Mouse (Mus musculus) hindbrain, embryonic 15.5 days (tissue): Measurements from ENCODE around the gene Orm3. TPM values are rescaled to one million over a fixed set of nuclear protein-coding genes. Genes with fewer than 3 reads are reported as not detected.

ENCODE experiments used
- ATAC-seq: fragments of 200-750 bp; cut with Nextera tagmentation; 2 replicates; pipeline ENCODE4 v1.8.0; 2017; ENCODE audit warnings: low read depth, moderate number of reproducible peaks, moderate TSS enrichment; ENCODE audit not compliant: low FRiP score
- H3K27ac ChIP-seq: fragments of 300-500 bp; sonication (generic); replicated peaks from 2 replicates; pipeline ENCODE4 v1.5.1; 2015; ENCODE audit warnings: mild to moderate bottlenecking, inconsistent platforms
- H3K27me3 ChIP-seq: fragments of 300-500 bp; sonication (generic); 2 replicates; pipeline ENCODE4 v1.6.1; 2015; ENCODE audit warnings: control low read depth, inconsistent platforms
- H3K36me3 ChIP-seq: fragments of 300-500 bp; sonication (generic); 2 replicates; pipeline ENCODE4 v1.6.1; 2015; ENCODE audit warnings: control low read depth, inconsistent platforms
- H3K4me1 ChIP-seq: fragments of 300-500 bp; sonication (generic); replicated peaks from 2 replicates; pipeline ENCODE4 v1.6.1; 2015; ENCODE audit warnings: control low read depth, inconsistent platforms
- H3K4me2 ChIP-seq: fragments of 300-500 bp; sonication (generic); 2 replicates; pipeline ENCODE4 v1.6.1; 2015; ENCODE audit warnings: moderate library complexity, mild to moderate bottlenecking, inconsistent platforms
- H3K4me3 ChIP-seq: fragments of 300-500 bp; sonication (generic); 2 replicates; pipeline ENCODE4 v1.5.1; 2015; ENCODE audit warnings: mild to moderate bottlenecking, inconsistent platforms
- H3K9ac ChIP-seq: fragments of 300-500 bp; sonication (generic); 2 replicates; pipeline ENCODE4 v1.6.1; 2015; ENCODE audit warnings: inconsistent platforms
- H3K9me3 ChIP-seq: fragments of 300-500 bp; sonication (generic); 2 replicates; pipeline ENCODE4 v1.6.1; 2016; ENCODE audit warnings: control low read depth, inconsistent platforms
- WGBS: fragments of 180-500 bp; shearing (Covaris S2); methylation state at CpG from one replicate; pipeline ENCODE4 v1.1.7; 2015; 5-methylcytosine and 5-hydroxymethylcytosine counted together
- polyA plus RNA-seq: library from polyadenylated mRNA; unstranded; fragments of >200 nt; fragmentation: Nextera tagmentation; extraction: Ambion mirVana; gene quantifications from 2 replicates; pipeline ENCODE4 v1.2.1, GENCODE M21; 2015

Orm3 gene
- polyA plus RNA-seq, 1 experiment from 2014 or later: not detected

- H3K9me3 ChIP-seq: no peaks in the 10 kb centered on the region
- ATAC-seq: no peak
- peaks cover 6% of the 10 kb centered on the region; the same call in 1 of the 2 replicates for H3K36me3 ChIP-seq
- H3K27ac ChIP-seq: no peak overlapping the region
- H3K4me3 ChIP-seq: no peak overlapping the region
- peaks cover 6% of the 10 kb centered on the region; the same call in 1 of the 2 replicates for H3K4me1 ChIP-seq
- H3K27me3 ChIP-seq: no peaks in the 10 kb centered on the region
- H3K9ac ChIP-seq: no peak overlapping the region
- no peak overlapping the region for H3K4me2 ChIP-seq
- 91% methylated on average over 12 of the region's 12 CpGs for WGBS
Observed at GRCm38 (mm10) chr4:63374331-63374730, 18.4 kb downstream of the Orm3 start.

- H3K36me3 ChIP-seq: peaks cover 7% of the 10 kb centered on the region; the same call in 1 of the 2 replicates
- peak; percentile 68 for ATAC-seq
Observed at GRCm38 (mm10) chr4:63375367-63375766, 19.4 kb downstream of the Orm3 start.

DNA sequence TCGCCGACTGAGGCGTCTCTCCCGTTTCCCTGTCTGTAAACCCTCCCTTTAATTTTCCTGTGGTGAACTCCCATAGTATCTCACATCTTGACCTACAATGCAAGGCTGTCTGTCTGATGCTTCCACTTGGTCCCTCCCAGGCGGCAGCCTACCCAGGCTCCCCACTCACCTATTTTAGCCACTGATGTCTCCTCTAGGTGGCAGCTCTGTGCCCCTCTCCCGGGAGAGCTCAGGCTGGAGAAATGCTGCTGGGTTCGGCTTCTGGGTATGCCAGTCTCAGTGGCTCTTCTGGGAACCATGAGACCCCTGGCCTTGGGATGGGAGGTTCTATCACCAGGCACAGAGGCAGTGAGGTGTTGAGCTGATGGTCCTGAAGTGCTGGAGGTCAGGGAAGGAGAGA is 21.5 kb downstream of the Orm3 start:
- Histone ChIP-seq H3K4me2 (no peak overlapping the region), H3K4me1 (no peaks in the 10 kb centered on the region), H3K27me3 (no peaks in the 10 kb centered on the region), H3K4me3 (no peak overlapping the region), H3K27ac (no peak overlapping the region), H3K9ac (no peak overlapping the region), H3K9me3 (no peaks in the 10 kb centered on the region), H3K36me3 (peaks cover 12% of the 10 kb centered on the region)
- 62% methylated on average over 7 of the region's 7 CpGs for WGBS
- ATAC-seq: no peak

More at GRCm38 (mm10) chr4:63375367-63375766, 19.4 kb downstream of the Orm3 start:
- Histone ChIP-seq H3K4me1 (peaks cover 6% of the 10 kb centered on the region; the same call in 1 of the 2 replicates), H3K27ac (no peak overlapping the region), H3K4me2 (no peak overlapping the region), H3K27me3 (no peaks in the 10 kb centered on the region), H3K4me3 (no peak overlapping the region), H3K9ac (no peak overlapping the region), H3K9me3 (no peaks in the 10 kb centered on the region)
- WGBS: 61% methylated on average over 1 of the region's 1 CpGs

GRCm38 (mm10) chr4:63382676-63383369 is 26.9 kb downstream of the Orm3 start:
- Histone ChIP-seq H3K27me3 (no peaks in the 10 kb centered on the region), H3K27ac (no peak overlapping the region), H3K4me2 (no peak overlapping the region), H3K36me3 (peaks cover 13% of the 10 kb centered on the region), H3K4me1 (no peaks in the 10 kb centered on the region), H3K4me3 (no peak overlapping the region), H3K9ac (no peak overlapping the region), H3K9me3 (no peaks in the 10 kb centered on the region)
- WGBS: 90% methylated on average over 4 of the region's 4 CpGs
- ATAC-seq: no peak

DNA sequence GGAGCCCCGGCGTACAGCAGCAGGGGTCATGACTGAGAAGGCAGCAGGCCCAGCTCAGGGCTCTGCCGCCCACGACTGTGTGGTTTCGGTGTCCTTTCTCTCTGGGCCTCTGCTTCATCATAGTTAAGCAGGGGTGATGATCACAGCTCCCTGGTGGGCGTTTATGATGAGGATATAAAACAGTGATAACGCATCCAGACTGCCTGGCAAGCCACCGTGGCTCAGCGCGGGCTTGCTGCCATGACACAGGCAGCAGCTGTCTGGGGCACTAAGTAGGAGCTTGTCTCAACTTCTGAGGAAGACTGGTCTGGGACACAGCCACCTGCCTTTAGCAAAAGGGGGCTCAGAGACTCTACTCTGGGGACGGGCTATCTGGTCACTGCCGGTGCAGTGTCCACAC is 27.5 kb downstream of the Orm3 start:
- ATAC-seq: no peak
- Histone ChIP-seq H3K36me3 (peaks cover 13% of the 10 kb centered on the region), H3K4me2 (no peak overlapping the region), H3K27me3 (no peaks in the 10 kb centered on the region), H3K9me3 (no peaks in the 10 kb centered on the region), H3K27ac (no peak overlapping the region), H3K4me1 (0 out of 2 replicates have a peak, but pooled peaks cover under 1% of the 10 kb centered on the region), H3K4me3 (no peak overlapping the region), H3K9ac (no peak overlapping the region)
- 74% methylated on average over 12 of the region's 12 CpGs for WGBS

DNA sequence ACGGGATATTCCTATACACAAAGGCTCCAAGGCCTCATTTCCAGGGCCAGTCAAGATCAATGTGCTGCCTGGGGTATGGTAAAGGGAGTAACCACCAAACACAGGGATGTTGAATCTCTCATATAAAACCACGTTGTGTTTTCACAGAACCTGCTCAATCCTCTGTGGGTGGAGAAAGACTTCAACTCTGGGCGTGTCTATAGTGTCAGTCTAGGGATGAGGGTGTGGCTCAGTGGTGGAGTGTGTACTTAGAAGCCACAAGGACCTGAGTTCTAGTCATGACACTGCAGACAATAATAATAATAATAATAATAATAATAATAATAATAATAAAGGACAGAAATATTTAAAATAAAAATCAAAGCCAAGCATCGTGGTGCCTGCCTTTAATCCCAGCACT is 28.3 kb downstream of the Orm3 start:
- Histone ChIP-seq H3K9ac (no peak overlapping the region), H3K4me3 (no peak overlapping the region), H3K4me2 (no peak overlapping the region), H3K36me3 (peaks cover 10% of the 10 kb centered on the region), H3K27ac (no peak overlapping the region), H3K4me1 (peaks cover 8% of the 10 kb centered on the region), H3K9me3 (no peaks in the 10 kb centered on the region), H3K27me3 (no peaks in the 10 kb centered on the region)
- WGBS: 89% methylated on average over 4 of the region's 4 CpGs
- ATAC-seq: no peak

DNA sequence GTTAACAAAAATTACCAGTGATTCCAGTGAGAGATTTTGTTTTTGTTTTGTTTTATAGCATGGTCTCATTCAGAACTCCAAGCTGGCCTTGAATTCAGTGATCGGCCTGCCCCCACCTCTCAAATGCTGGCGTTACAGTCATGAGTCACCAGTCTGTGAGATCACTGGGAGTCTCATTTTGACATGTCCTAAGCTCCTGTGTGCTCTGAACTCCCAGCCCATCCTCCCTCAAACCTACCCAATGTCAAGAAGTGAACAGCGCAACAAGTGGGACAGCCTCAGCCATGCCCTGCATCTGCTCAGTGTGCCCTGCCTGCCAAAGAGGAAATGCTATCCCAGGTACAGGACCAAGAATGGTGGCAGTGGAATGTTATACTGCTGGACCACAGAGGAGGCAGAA is 29.3 kb downstream of the Orm3 start:
- Histone ChIP-seq H3K4me1 (peaks cover 15% of the 10 kb centered on the region), H3K9ac (no peak overlapping the region), H3K4me2 (no peak overlapping the region), H3K27ac (no peak overlapping the region), H3K4me3 (no peak overlapping the region), H3K36me3 (peaks cover 10% of the 10 kb centered on the region), H3K9me3 (no peaks in the 10 kb centered on the region), H3K27me3 (no peaks in the 10 kb centered on the region)
- WGBS: 92% methylated on average over 3 of the region's 3 CpGs
- no peak for ATAC-seq

- Histone ChIP-seq H3K27me3 (no peaks in the 10 kb centered on the region), H3K9me3 (no peaks in the 10 kb centered on the region), H3K4me1 (peaks cover 15% of the 10 kb centered on the region), H3K4me3 (no peak overlapping the region), H3K36me3 (peaks cover 10% of the 10 kb centered on the region), H3K9ac (no peak overlapping the region), H3K27ac (no peak overlapping the region), H3K4me2 (no peak overlapping the region)
- WGBS: 78% methylated on average over 11 of the region's 11 CpGs
- ATAC-seq: no peak
Observed at GRCm38 (mm10) chr4:63385784-63386183, 29.8 kb downstream of the Orm3 start.

DNA sequence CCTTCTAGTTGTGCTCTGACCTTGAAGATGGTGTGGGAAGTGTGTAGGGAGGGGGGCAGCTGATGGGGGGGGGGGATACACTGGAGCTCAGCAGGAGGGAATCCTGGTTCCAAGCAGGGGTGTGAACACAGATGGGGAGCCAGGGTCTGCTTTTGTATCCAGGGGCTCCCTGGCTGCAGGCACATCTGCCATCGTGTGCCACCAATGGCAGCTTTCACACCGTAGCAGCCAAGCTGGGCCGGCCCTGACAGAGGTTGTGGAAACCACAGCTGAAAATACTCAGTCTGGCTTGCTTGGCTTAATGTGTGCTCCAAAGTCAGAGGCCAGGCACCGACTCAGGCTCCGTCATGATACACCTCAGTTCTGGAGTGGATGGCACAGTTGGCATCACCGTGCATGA is 32.1 kb downstream of the Orm3 start:
- peaks cover 15% of the 10 kb centered on the region for H3K4me1 ChIP-seq
- H3K9ac ChIP-seq: no peak overlapping the region
- H3K27me3 ChIP-seq: no peaks in the 10 kb centered on the region
- no peak overlapping the region for H3K4me3 ChIP-seq
- no peak overlapping the region for H3K4me2 ChIP-seq
- WGBS: 53% methylated on average over 6 of the region's 6 CpGs
- no peak overlapping the region for H3K27ac ChIP-seq
- H3K36me3 ChIP-seq: peaks cover 5% of the 10 kb centered on the region; the same call in 1 of the 2 replicates
- H3K9me3 ChIP-seq: no peaks in the 10 kb centered on the region
- no peak for ATAC-seq

GRCm38 (mm10) chr4:63389121-63389886 is 33.3 kb downstream of the Orm3 start:
- H3K4me1 ChIP-seq: peaks cover 15% of the 10 kb centered on the region
- H3K9me3 ChIP-seq: no peaks in the 10 kb centered on the region
- H3K4me3 ChIP-seq: no peak overlapping the region
- H3K36me3 ChIP-seq: peaks cover 7% of the 10 kb centered on the region; the same call in 1 of the 2 replicates
- 0 out of 2 replicates have a peak overlapping the region, but pooled peaks have one; percentile 10 for H3K9ac ChIP-seq
- peak overlapping the region; percentile 21; the same call in 1 of the 2 replicates for H3K27ac ChIP-seq
- ATAC-seq: peak; percentile 52
- no peaks in the 10 kb centered on the region for H3K27me3 ChIP-seq
- H3K4me2 ChIP-seq: no peak overlapping the region
- 20% methylated on average over 8 of the region's 8 CpGs for WGBS

GRCm38 (mm10) chr4:63389887-63390528 is 34.0 kb downstream of the Orm3 start:
- peaks cover 15% of the 10 kb centered on the region for H3K4me1 ChIP-seq
- no peaks in the 10 kb centered on the region for H3K9me3 ChIP-seq
- no peaks in the 10 kb centered on the region for H3K27me3 ChIP-seq
- ATAC-seq: peak; percentile 45; the same call in 1 of the 2 replicates
- H3K4me2 ChIP-seq: no peak overlapping the region
- H3K36me3 ChIP-seq: peaks cover 10% of the 10 kb centered on the region; the same call in 1 of the 2 replicates
- no peak overlapping the region for H3K4me3 ChIP-seq
- H3K27ac ChIP-seq: peak overlapping the region; percentile 12; the same call in 1 of the 2 replicates
- H3K9ac ChIP-seq: no peak overlapping the region
- 45% methylated on average over 11 of the region's 11 CpGs for WGBS

GRCm38 (mm10) chr4:63391322-63391721 is 35.4 kb downstream of the Orm3 start:
- no peaks in the 10 kb centered on the region for H3K9me3 ChIP-seq
- peaks cover 5% of the 10 kb centered on the region; the same call in 1 of the 2 replicates for H3K36me3 ChIP-seq
- H3K9ac ChIP-seq: no peak overlapping the region
- H3K4me3 ChIP-seq: no peak overlapping the region
- WGBS: 87% methylated on average over 6 of the region's 6 CpGs
- peaks cover 15% of the 10 kb centered on the region for H3K4me1 ChIP-seq
- H3K27me3 ChIP-seq: no peaks in the 10 kb centered on the region
- H3K27ac ChIP-seq: no peak overlapping the region
- H3K4me2 ChIP-seq: no peak overlapping the region
- no peak for ATAC-seq
